Mouse (Mus musculus) liver, postnatal 0 days (tissue): Measurements from ENCODE around the gene Tubd1. TPM values are rescaled to one million over a fixed set of nuclear protein-coding genes. Genes with fewer than 3 reads are reported as not detected.

Source experiments
- ATAC-seq: fragments of 200-750 bp; cut with Nextera tagmentation; 2 replicates; pipeline ENCODE4 v1.8.0; 2017; ENCODE audit warnings: mild to moderate bottlenecking, moderate library complexity
- DNase-seq: peaks from one replicate; pipeline ENCODE4 v3.0.0-alpha.2; 2016
- H3K27ac ChIP-seq: fragments of 300-500 bp; sonication (generic); 2 replicates; pipeline ENCODE4 v1.5.1; 2014; ENCODE audit warnings: antibody characterized with exemption, moderate library complexity, mild to moderate bottlenecking, low read depth
- H3K27me3 ChIP-seq: fragments of 300-500 bp; sonication (generic); 2 replicates; pipeline ENCODE4 v1.6.1; 2014; ENCODE audit warnings: low read length, control low read depth, mixed read lengths; ENCODE audit not compliant: insufficient read depth
- H3K36me3 ChIP-seq: fragments of 300-500 bp; sonication (generic); replicated peaks from 2 replicates; pipeline ENCODE4 v1.6.1; 2014; ENCODE audit warnings: mild to moderate bottlenecking, control low read depth, low read length, moderate library complexity, mixed read lengths; ENCODE audit not compliant: insufficient read depth
- H3K4me1 ChIP-seq: fragments of 300-500 bp; sonication (generic); 2 replicates; pipeline ENCODE4 v1.6.1; 2014; ENCODE audit warnings: antibody characterized with exemption, mild to moderate bottlenecking, control low read depth; ENCODE audit not compliant: insufficient read depth
- H3K4me2 ChIP-seq: fragments of 300-500 bp; sonication (generic); 2 replicates; pipeline ENCODE4 v1.6.1; 2014; ENCODE audit warnings: low read depth, mild to moderate bottlenecking, low read length, moderate library complexity, mixed read lengths
- H3K4me3 ChIP-seq: fragments of 300-500 bp; sonication (generic); 2 replicates; pipeline ENCODE4 v1.5.1; 2014; ENCODE audit warnings: low read depth, low read length
- H3K9ac ChIP-seq: fragments of 300-500 bp; sonication (generic); replicated peaks from 2 replicates; pipeline ENCODE4 v1.6.1; 2014; ENCODE audit warnings: mild to moderate bottlenecking, moderate library complexity
- H3K9me3 ChIP-seq: fragments of 300-500 bp; sonication (generic); 2 replicates; pipeline ENCODE4 v1.6.1; 2016; ENCODE audit warnings: mild to moderate bottlenecking, control low read depth, low read length, mixed read lengths
- CTCF ChIP-seq: sonication (generic); IDR thresholded peaks from 2 replicates; pipeline ENCODE4 v1.5.1; 2016; ENCODE audit warnings: antibody characterized with exemption, low read depth
- EP300 ChIP-seq: IDR thresholded peaks from 2 replicates; pipeline ENCODE4 v1.6.1; 2016; ENCODE audit warnings: antibody characterized with exemption, low read depth, mild to moderate bottlenecking
- WGBS: fragments of 180-500 bp; shearing (Covaris S2); extraction: QIAGEN DNeasy Blood & Tissue Kit; methylation state at CpG from one replicate; pipeline ENCODE4 v1.1.7; 2014; ENCODE audit not compliant: insufficient replicate concordance; 5-methylcytosine and 5-hydroxymethylcytosine counted together
- polyA plus RNA-seq: library from polyadenylated mRNA; unstranded; fragments of >200 nt; fragmentation: Nextera tagmentation; extraction: Ambion mirVana; gene quantifications from 2 replicates; pipeline ENCODE4 v1.2.1, GENCODE M21; 2015

Gene Tubd1
- polyA plus RNA-seq, 1 experiment from 2014 or later = 4.4 TPM

DNA sequence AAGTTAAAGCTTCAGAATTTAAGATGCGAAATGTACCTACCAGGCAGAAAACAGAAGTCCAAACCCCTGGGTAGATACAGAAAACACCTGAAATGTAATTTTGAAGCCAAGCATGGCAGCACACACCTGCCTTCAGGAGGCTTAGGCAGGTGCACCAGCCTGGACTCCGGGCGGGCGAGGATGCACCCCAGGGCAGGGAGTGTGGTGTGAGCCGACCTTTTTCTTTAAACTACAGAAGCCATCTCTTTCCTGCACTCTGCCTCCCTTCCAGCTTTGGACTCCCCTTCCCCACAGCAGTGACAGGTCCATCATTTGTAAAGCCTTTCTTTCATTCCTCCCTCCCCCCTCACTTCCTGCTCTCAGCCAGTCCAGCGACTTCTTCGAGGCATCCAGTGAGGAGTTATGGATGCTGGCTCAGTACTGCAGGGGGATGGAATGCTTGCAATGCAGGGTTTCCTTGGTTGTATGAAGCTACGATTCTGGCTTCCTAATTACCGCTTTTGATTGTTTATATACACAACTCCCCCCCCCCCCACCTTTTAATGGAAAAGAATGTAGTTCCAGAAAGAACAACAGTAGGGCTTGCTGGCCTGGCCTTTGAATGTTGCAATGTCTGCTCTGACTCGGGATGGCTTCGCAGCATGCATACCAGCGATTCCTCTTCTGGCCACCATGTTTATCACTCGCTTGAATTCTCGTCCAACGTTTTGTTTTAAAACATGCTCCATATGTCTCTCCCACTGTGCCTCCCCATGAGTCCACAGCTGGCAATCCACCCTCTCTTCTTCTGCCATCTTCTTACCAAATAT lies 26.5 kb downstream of the Tubd1 start:
- H3K27me3 ChIP-seq = no peaks in the 10 kb centered on the region

DNA sequence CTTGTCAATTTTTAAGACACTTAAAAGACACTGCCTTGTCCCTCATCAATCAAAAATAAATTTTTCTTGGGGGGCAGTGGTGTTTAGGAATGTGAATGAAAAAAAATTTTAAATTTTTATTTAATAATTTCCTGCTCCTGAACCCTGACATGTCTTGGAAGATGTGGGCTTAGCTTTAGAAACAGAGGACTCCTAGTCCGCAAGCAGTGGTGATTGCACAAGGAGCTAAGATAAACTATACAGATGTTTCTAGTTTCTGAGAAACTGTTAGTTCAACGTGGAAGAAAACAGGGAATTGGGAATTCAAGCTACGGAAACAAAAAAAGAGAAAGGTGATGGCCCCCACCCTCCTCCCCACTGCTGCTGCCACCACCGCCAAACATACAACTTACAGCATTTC lies 27.1 kb downstream of the Tubd1 start:
- Histone ChIP-seq H3K4me3 (no peak overlapping the region), H3K9me3 (no peaks in the 10 kb centered on the region), H3K4me1 (peaks cover 19% of the 10 kb centered on the region), H3K36me3 (no peaks in the 10 kb centered on the region), H3K9ac (no peak overlapping the region), H3K27ac (peak overlapping the region; percentile 48; the same call in 1 of the 2 replicates), H3K27me3 (no peaks in the 10 kb centered on the region), H3K4me2 (no peak overlapping the region)
- WGBS = 59% methylated on average over 4 of the region's 4 CpGs
- ATAC-seq (no peak), DNase-seq (no peak)
- TF ChIP-seq EP300 (no peak), CTCF (no peak)

More for the DNA sequence above, 26.5 kb downstream of the Tubd1 start:
- Histone ChIP-seq H3K9me3 (no peaks in the 10 kb centered on the region), H3K4me1 (peaks cover 13% of the 10 kb centered on the region), H3K4me3 (no peak overlapping the region), H3K36me3 (no peaks in the 10 kb centered on the region), H3K27ac (peak overlapping the region; percentile 48; the same call in 1 of the 2 replicates), H3K9ac (no peak overlapping the region), H3K4me2 (no peak overlapping the region)
- TF ChIP-seq EP300 = no peak
- TF ChIP-seq CTCF = no peak
- no peak for DNase-seq
- WGBS = 55% methylated on average over 15 of the region's 15 CpGs
- ATAC-seq = no peak

DNA sequence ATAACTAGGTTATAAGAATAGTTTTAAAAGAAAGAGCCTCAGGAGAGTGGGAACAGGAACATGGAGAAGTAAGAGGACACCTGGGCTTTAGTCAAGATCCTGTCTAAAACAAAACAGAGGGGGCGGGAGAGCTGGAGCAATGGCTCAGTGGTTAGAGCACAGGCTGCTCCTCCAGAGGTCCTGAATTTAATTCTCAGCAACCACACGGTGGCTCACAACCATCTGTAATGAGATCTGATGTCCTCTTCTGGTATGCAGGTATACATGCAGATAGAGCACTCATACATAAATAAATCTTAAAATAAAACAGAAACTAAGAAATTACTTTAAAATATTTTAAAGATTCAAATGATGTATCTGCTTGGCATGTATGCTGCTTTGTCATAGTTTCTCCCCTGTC lies 27.8 kb downstream of the Tubd1 start:
- Histone ChIP-seq H3K27ac (no peak overlapping the region), H3K9ac (no peak overlapping the region), H3K4me3 (no peak overlapping the region), H3K36me3 (no peaks in the 10 kb centered on the region), H3K9me3 (no peaks in the 10 kb centered on the region), H3K4me2 (no peak overlapping the region), H3K27me3 (no peaks in the 10 kb centered on the region), H3K4me1 (peaks cover 24% of the 10 kb centered on the region)
- no peak for TF ChIP-seq CTCF
- TF ChIP-seq EP300 = no peak
- no peak for DNase-seq
- 63% methylated on average over 2 of the region's 2 CpGs for WGBS
- no peak for ATAC-seq

DNA sequence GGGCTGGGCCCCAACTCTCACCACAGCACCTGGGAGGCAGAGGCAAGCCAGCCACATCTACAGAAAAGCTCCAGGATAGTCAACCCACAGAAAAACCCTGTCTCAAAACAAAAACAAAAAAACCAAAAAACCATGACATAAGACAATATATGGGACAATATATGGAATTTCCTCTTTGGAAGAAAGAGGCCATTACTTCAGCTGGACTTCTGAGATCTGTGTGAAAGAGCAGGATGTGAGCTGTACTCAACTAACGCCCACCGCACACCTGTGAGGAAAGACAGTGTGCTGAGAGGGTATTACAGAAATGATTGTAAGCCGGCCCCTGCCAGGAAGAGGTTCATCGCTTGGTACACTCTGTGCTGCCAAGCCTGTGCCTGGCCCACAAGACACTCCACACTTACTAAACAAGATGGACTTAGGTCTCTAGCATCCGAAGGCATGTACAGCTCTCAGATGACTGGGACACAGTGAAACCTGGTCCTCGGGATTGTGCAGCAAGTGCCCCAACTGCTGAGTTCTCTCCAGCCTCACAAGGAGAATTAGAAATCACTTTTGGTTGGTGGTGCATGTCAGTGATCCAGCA lies 28.9 kb downstream of the Tubd1 start:
- Histone ChIP-seq H3K9ac (no peak overlapping the region), H3K4me3 (no peak overlapping the region), H3K36me3 (no peaks in the 10 kb centered on the region), H3K27ac (no peak overlapping the region), H3K27me3 (no peaks in the 10 kb centered on the region), H3K4me1 (peaks cover 34% of the 10 kb centered on the region), H3K9me3 (no peaks in the 10 kb centered on the region), H3K4me2 (no peak overlapping the region)
- WGBS = 77% methylated on average over 6 of the region's 6 CpGs
- ATAC-seq = no peak
- no peak for TF ChIP-seq CTCF
- no peak for TF ChIP-seq EP300
- DNase-seq = no peak

DNA sequence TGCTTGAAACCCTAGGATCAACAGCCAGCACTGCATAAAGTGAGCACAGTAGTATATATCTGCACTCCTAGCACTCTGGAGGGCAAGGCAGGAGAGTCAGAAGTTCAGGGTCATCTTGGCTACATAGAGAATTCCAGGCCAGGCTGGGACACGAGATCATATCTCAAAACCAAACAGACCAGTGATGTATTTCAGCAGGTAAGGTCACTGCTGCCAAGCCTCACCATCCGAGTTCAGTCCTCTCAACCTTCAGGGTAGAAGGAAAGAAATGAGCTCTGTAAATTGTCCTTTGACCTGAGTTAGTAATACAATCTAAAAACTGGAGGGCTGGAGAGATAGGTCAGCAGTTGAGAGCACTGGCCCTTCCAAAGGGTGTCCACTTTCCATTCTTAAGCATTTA lies 29.6 kb downstream of the Tubd1 start:
- no peak overlapping the region for H3K4me2 ChIP-seq
- H3K27me3 ChIP-seq = no peaks in the 10 kb centered on the region
- no peaks in the 10 kb centered on the region for H3K9me3 ChIP-seq
- ATAC-seq (no peak), DNase-seq (no peak)
- H3K27ac ChIP-seq = peak overlapping the region; percentile 30; the same call in 1 of the 2 replicates
- H3K4me3 ChIP-seq = no peak overlapping the region
- no peak for TF ChIP-seq CTCF
- no peak for TF ChIP-seq EP300
- no peak overlapping the region for H3K9ac ChIP-seq
- peaks cover 40% of the 10 kb centered on the region for H3K4me1 ChIP-seq
- WGBS = 49% methylated on average over 2 of the region's 2 CpGs
- no peaks in the 10 kb centered on the region for H3K36me3 ChIP-seq

DNA sequence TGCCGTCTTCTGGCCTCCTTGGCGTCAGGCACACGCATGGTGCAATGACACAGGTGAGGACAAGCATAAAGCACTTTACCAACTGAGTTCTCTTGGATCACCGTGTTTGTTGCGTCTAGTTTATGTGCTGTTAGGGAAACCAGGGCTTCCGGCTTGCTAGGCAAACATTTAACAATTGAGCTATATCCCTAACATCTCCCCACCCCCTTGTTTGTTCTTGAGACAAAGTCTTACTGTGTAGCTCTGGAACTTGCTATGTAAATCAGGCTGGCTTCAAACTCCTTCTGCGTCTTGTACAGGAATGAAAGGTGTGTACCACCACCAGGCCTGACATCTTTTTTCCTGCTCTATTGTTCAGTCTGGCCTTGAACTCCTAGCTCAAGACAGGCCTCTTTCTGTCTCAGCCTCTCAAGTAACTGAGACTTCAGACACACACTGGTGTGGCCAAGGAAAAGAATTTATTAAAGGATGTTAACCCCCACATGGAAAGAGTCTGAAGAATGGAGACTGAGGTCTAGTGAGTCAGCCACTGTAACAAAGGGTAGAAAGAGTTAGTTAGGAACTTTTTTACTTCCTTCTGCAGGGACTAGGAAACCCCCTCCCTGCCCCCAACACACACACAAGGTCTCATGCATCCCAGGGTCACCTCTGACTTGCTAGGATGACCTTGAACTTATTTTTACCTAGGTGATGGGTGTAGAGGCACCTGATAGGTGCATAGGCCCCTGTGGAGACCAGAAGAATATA lies 31.0 kb downstream of the Tubd1 start:
- Histone ChIP-seq H3K4me2 (no peak overlapping the region), H3K9me3 (no peaks in the 10 kb centered on the region), H3K4me3 (no peak overlapping the region), H3K27me3 (no peaks in the 10 kb centered on the region), H3K27ac (no peak overlapping the region), H3K4me1 (peaks cover 53% of the 10 kb centered on the region), H3K9ac (no peak overlapping the region), H3K36me3 (no peaks in the 10 kb centered on the region)
- 79% methylated on average over 7 of the region's 7 CpGs for WGBS
- DNase-seq (no peak), ATAC-seq (no peak)
- no peak for TF ChIP-seq EP300
- TF ChIP-seq CTCF = no peak
